In the genomic region with DNA sequence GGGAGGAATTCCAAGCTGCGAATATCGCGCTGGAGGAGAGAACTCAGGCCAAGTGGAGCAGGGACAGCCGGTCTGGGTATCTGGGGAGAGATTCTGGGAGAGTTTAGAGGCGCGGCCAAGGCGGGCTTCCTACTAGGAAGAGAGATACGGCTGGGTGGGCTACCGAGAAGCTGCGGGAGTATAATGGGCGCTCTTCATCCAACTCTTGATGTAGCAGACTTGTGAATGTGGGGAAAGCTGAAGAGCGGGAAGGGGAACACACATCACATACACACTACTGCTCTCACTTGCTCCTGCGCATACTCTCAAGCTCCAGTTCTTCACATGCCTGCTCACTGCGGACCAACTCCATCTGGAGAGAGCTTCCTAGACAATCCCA, we compare ENCODE assay signal across 12 mouse cellular contexts. TPM values are rescaled to one million over a fixed set of nuclear protein-coding genes. Genes with fewer than 3 reads are reported as not detected.
A peak's percentile ranks its signal among the peaks of the same experiment; 100 is the strongest.
DNase-seq lines count a peak whose midpoint lies in the region; ATAC-seq and TF ChIP-seq lines count a peak whose summit lies in the region.
"Had no signal": no experiment of that assay in that cellular context is flagged by ENCODE, and none has a peak within 500 bp of the region (broad histone marks: within the 10 kb centered on the region; RNA-seq: fewer than 3 reads in every experiment).

No protein-coding gene starts in this region.

- no peak for TF ChIP-seq CTCF in ES-Bruce4 (IDR thresholded peaks at IDR 0.05; ENCODE audit: low read depth, low read length)

- no peaks in the 10 kb centered on the region for H3K36me3 ChIP-seq in heart, embryonic 13.5 days
- peaks cover 8% of the 10 kb centered on the region for H3K36me3 ChIP-seq in ES-Bruce4 (ENCODE audit: control insufficient read depth, insufficient read depth, low read length, poor library complexity, severe bottlenecking)
- H3K36me3 ChIP-seq in hindbrain, embryonic 12.5 days = no peaks in the 10 kb centered on the region
- H3K36me3 ChIP-seq in midbrain, embryonic 11.5 days (ENCODE audit: control insufficient read depth, insufficient read depth, low read length) = no peaks in the 10 kb centered on the region

- 3% methylated on average over 14 of the region's 14 CpGs for WGBS in heart, embryonic 13.5 days
- 12% methylated on average over 14 of the region's 14 CpGs for WGBS in hindbrain, embryonic 12.5 days
- WGBS in midbrain, embryonic 11.5 days = 5% methylated on average over 14 of the region's 14 CpGs

- intact Hi-C loops in heart, postnatal 10 days (cut with DNase I) = no loop called here

- TF ChIP-seq EP300 in ES-Bruce4 (IDR thresholded peaks at IDR 0.05; ENCODE audit: insufficient read depth, low read depth, low read length) = no peak

- H3K9ac ChIP-seq in heart, embryonic 13.5 days = peak overlapping the region; percentile 37; the same call in 1 of the 2 replicates
- 0 out of 2 replicates have a peak overlapping the region, but pooled peaks have one; percentile 32 for H3K9ac ChIP-seq in ES-Bruce4 (ENCODE audit: low read depth, poor library complexity, severe bottlenecking)
- H3K9ac ChIP-seq in hindbrain, embryonic 12.5 days = no peak overlapping the region
- peak overlapping the region; percentile 30; the same call in 1 of the 2 replicates for H3K9ac ChIP-seq in midbrain, embryonic 11.5 days (ENCODE audit: low read length)

- no peaks in the 10 kb centered on the region for H3K9me3 ChIP-seq in heart, embryonic 13.5 days
- no peaks in the 10 kb centered on the region for H3K9me3 ChIP-seq in ES-Bruce4 (replicated peaks; ENCODE audit: control insufficient read depth, insufficient read depth, low read length, poor library complexity, severe bottlenecking)
- no peaks in the 10 kb centered on the region for H3K9me3 ChIP-seq in hindbrain, embryonic 12.5 days (replicated peaks)
- peaks cover 3% of the 10 kb centered on the region; the same call in 1 of the 2 replicates for H3K9me3 ChIP-seq in midbrain, embryonic 11.5 days (ENCODE audit: control insufficient read depth, low read length)

- H3K27me3 ChIP-seq in heart, embryonic 13.5 days (replicated peaks) = peaks cover 100% of the 10 kb centered on the region
- no peaks in the 10 kb centered on the region for H3K27me3 ChIP-seq in ES-Bruce4 (ENCODE audit: control insufficient read depth, insufficient read depth, low read length, poor library complexity, severe bottlenecking)
- H3K27me3 ChIP-seq in hindbrain, embryonic 12.5 days = peaks cover 99% of the 10 kb centered on the region
- H3K27me3 ChIP-seq in midbrain, embryonic 11.5 days (ENCODE audit: control insufficient read depth, insufficient read depth, low read length) = peaks cover 100% of the 10 kb centered on the region

- TF ChIP-seq POLR2A in ES-Bruce4 (IDR thresholded peaks at IDR 0.05; ENCODE audit: insufficient read depth, low read length) = no peak

- peak overlapping the region; percentile 39 for H3K4me3 ChIP-seq in heart, embryonic 13.5 days
- H3K4me3 ChIP-seq in ES-Bruce4 (ENCODE audit: low read depth, low read length) = no peak overlapping the region; the same call in 1 of the 2 replicates
- H3K4me3 ChIP-seq in hindbrain, embryonic 12.5 days = peak overlapping the region; percentile 15; the same call in 1 of the 2 replicates
- 0 out of 2 replicates have a peak overlapping the region, but pooled peaks have one; percentile 14 for H3K4me3 ChIP-seq in midbrain, embryonic 11.5 days (ENCODE audit: low read depth, low read length)

- no peak for DNase-seq in heart, postnatal 10 days
- DNase-seq in midbrain, embryonic 11.5 days (ENCODE audit: low spot score, missing footprints) = peak; percentile 92
- DNase-seq in testis, postnatal 10 days (ENCODE audit: low spot score) = no peak
- no peak for DNase-seq in thymus, postnatal 4 days
- no peak for DNase-seq in B cell, adult 2 months
- DNase-seq: kidney, postnatal 4 days; left cerebral cortex, postnatal 4 days had no signal

- H3K4me2 ChIP-seq in heart, embryonic 13.5 days = peak overlapping the region; percentile 65
- peak overlapping the region; percentile 44 for H3K4me2 ChIP-seq in hindbrain, embryonic 12.5 days (replicated peaks)
- H3K4me2 ChIP-seq in midbrain, embryonic 11.5 days = peak overlapping the region; percentile 32; the same call in 1 of the 2 replicates

- ATAC-seq in heart, embryonic 13.5 days (ENCODE audit: extremely low read depth, insufficient number of reproducible peaks, low FRiP score, low TSS enrichment) = no peak
- ATAC-seq in hindbrain, embryonic 12.5 days (ENCODE audit: low FRiP score) = no peak
- ATAC-seq in midbrain, embryonic 11.5 days (ENCODE audit: low FRiP score) = no peak
- ATAC-seq: CD4-positive, CD25-positive, alpha-beta regulatory T cell, adult 4 months had no signal

- H3K4me1 ChIP-seq in heart, embryonic 13.5 days = peaks cover 26% of the 10 kb centered on the region
- peaks cover 15% of the 10 kb centered on the region for H3K4me1 ChIP-seq in ES-Bruce4 (ENCODE audit: control insufficient read depth, insufficient read depth, low read length)
- peaks cover 64% of the 10 kb centered on the region for H3K4me1 ChIP-seq in hindbrain, embryonic 12.5 days
- peaks cover 23% of the 10 kb centered on the region for H3K4me1 ChIP-seq in midbrain, embryonic 11.5 days (ENCODE audit: control insufficient read depth, insufficient read depth, low read length)

- H3K27ac ChIP-seq in heart, embryonic 13.5 days (replicated peaks) = no peak overlapping the region
- no peak overlapping the region for H3K27ac ChIP-seq in ES-Bruce4 (ENCODE audit: insufficient read depth, low read length)
- 0 out of 2 replicates have a peak overlapping the region, but pooled peaks have one; percentile 12 for H3K27ac ChIP-seq in hindbrain, embryonic 12.5 days
- H3K27ac ChIP-seq in midbrain, embryonic 11.5 days (ENCODE audit: low read depth, low read length) = no peak overlapping the region

RNA-seq across cellular contexts. Expression of a gene that starts 7.3 kb away (rescaled TPM):
- polyA plus RNA-seq in heart, embryonic 13.5 days (2015; fragmentation: Nextera tagmentation; extraction: Ambion mirVana) = 0.13 and 0.29 TPM in 2 replicates
- not detected for total RNA-seq in heart, postnatal 10 days (2021)
- 5.7 and 7.1 TPM in 2 replicates for polyA plus RNA-seq in ES-Bruce4 (2011; ENCODE audit: insufficient read depth, insufficient read length, low read depth, missing spikeins)
- 46.1 and 63.6 TPM in 2 replicates for polyA plus RNA-seq in hindbrain, embryonic 12.5 days (2016; fragmentation: Nextera tagmentation; extraction: Ambion mirVana)
- 9.6 TPM in 2 replicates for polyA plus RNA-seq in midbrain, embryonic 11.5 days (2014; fragmentation: Nextera tagmentation; extraction: Ambion mirVana)
- total RNA-seq: gastrocnemius, postnatal 4 days had no signal
- polyA plus RNA-seq: CD4-positive, CD25-positive, alpha-beta regulatory T cell, adult 4 months had no signal
